Mouse (Mus musculus): ENCODE data around the gene Hs6st1.

GRCm38 (mm10) chr1:36083554-36083953, 15.4 kb downstream of the Hs6st1 start:
- TF ChIP-seq E2F4 (IDR thresholded peaks at IDR 0.05; ENCODE audit: insufficient read depth) (no peak), TCF12 (IDR thresholded peaks at IDR 0.05; ENCODE audit: insufficient read depth, poor library complexity, severe bottlenecking) (no peak)

Data from myocyte (in vitro differentiated cells).